Mouse (Mus musculus): ENCODE data around the gene Slc45a2. TPM values are rescaled to one million over a fixed set of nuclear protein-coding genes. Genes with fewer than 3 reads are reported as not detected.

Slc45a2 gene
- total RNA-seq (2018; cell fraction: chromatin; rRNA removed), result not detected
- not detected for total RNA-seq (2018; cell fraction: cytosol; rRNA removed)
- total RNA-seq (2018; cell fraction: nucleus; rRNA removed), result not detected
- polyA plus RNA-seq (2018), result not detected in 3 replicates

GRCm38 (mm10) chr15:11000421-11000820 is at the start of gene Slc45a2:
Gene Slc45a2, plus strand, starts transcription at chr15:11000721.
- Histone ChIP-seq H3K27ac (no peak within 1 kb of the TSS), H3K79me2 (ENCODE audit: inconsistent target) (no peaks in the 10 kb centered on the region), H3K36me3 (ENCODE audit: inconsistent target) (no peaks in the 10 kb centered on the region), H3K4me3 (ENCODE audit: inconsistent target) (no peak within 1 kb of the TSS)
- 96% methylated on average over 7 of the region's 7 CpGs for WGBS (ENCODE audit: missing documents)

- no peak within 1 kb of the TSS for H3K4me3 ChIP-seq (ENCODE audit: inconsistent target)
- H3K27ac ChIP-seq, result no peak within 1 kb of the TSS
- no peaks in the 10 kb centered on the region for H3K79me2 ChIP-seq (ENCODE audit: inconsistent target)
- WGBS (ENCODE audit: missing documents), result 83% methylated on average over 23 of the region's 23 CpGs
- no peaks in the 10 kb centered on the region for H3K36me3 ChIP-seq (ENCODE audit: inconsistent target)
Observed at GRCm38 (mm10) chr15:10951951-10952759, 48.4 kb upstream of the Slc45a2 start, which contains the start of gene C1qtnf3. Gene C1qtnf3, plus strand, starts transcription at chr15:10952332.

- H3K36me3 ChIP-seq (ENCODE audit: inconsistent target), result no peaks in the 10 kb centered on the region
- H3K4me3 ChIP-seq (ENCODE audit: inconsistent target), result no peak overlapping the region
- no peak overlapping the region for H3K27ac ChIP-seq
- WGBS (ENCODE audit: missing documents), result 67% methylated on average over 4 of the region's 4 CpGs
- no peaks in the 10 kb centered on the region for H3K79me2 ChIP-seq (ENCODE audit: inconsistent target)
Observed at GRCm38 (mm10) chr15:10952760-10953305, 47.7 kb upstream of the Slc45a2 start.

GRCm38 (mm10) chr15:10953465-10953864 is 47.1 kb upstream of the Slc45a2 start:
- H3K36me3 ChIP-seq (ENCODE audit: inconsistent target), result no peaks in the 10 kb centered on the region
- 0% methylated on average over 1 of the region's 1 CpGs for WGBS (ENCODE audit: missing documents)
- no peak overlapping the region for H3K4me3 ChIP-seq (ENCODE audit: inconsistent target)
- H3K27ac ChIP-seq, result no peak overlapping the region
- no peaks in the 10 kb centered on the region for H3K79me2 ChIP-seq (ENCODE audit: inconsistent target)

- H3K79me2 ChIP-seq (ENCODE audit: inconsistent target), result no peaks in the 10 kb centered on the region
- H3K27ac ChIP-seq, result no peak overlapping the region
- no peaks in the 10 kb centered on the region for H3K36me3 ChIP-seq (ENCODE audit: inconsistent target)
- WGBS (ENCODE audit: missing documents), result 87% methylated on average over 6 of the region's 6 CpGs
- H3K4me3 ChIP-seq (ENCODE audit: inconsistent target), result no peak overlapping the region
Observed at GRCm38 (mm10) chr15:10954381-10955016, 46.0 kb upstream of the Slc45a2 start.

- 45% methylated on average over 5 of the region's 5 CpGs for WGBS (ENCODE audit: missing documents)
Observed at GRCm38 (mm10) chr15:10955156-10955555, 45.4 kb upstream of the Slc45a2 start.

GRCm38 (mm10) chr15:10956706-10957105 is 43.8 kb upstream of the Slc45a2 start:
- Histone ChIP-seq H3K79me2 (ENCODE audit: inconsistent target) (no peaks in the 10 kb centered on the region), H3K4me3 (ENCODE audit: inconsistent target) (no peak overlapping the region), H3K36me3 (ENCODE audit: inconsistent target) (no peaks in the 10 kb centered on the region), H3K27ac (no peak overlapping the region)
- 76% methylated on average over 3 of the region's 3 CpGs for WGBS (ENCODE audit: missing documents)

More at GRCm38 (mm10) chr15:10955156-10955555, 45.4 kb upstream of the Slc45a2 start:
- Histone ChIP-seq H3K36me3 (ENCODE audit: inconsistent target) (no peaks in the 10 kb centered on the region), H3K4me3 (ENCODE audit: inconsistent target) (no peak overlapping the region), H3K79me2 (ENCODE audit: inconsistent target) (no peaks in the 10 kb centered on the region), H3K27ac (no peak overlapping the region)

GRCm38 (mm10) chr15:10959277-10960026 is 41.1 kb upstream of the Slc45a2 start:
- no peaks in the 10 kb centered on the region for H3K36me3 ChIP-seq (ENCODE audit: inconsistent target)
- H3K27ac ChIP-seq, result no peak overlapping the region
- WGBS (ENCODE audit: missing documents), result 95% methylated on average over 15 of the region's 15 CpGs
- H3K4me3 ChIP-seq (ENCODE audit: inconsistent target), result no peak overlapping the region
- no peaks in the 10 kb centered on the region for H3K79me2 ChIP-seq (ENCODE audit: inconsistent target)

- WGBS (ENCODE audit: missing documents), result 96% methylated on average over 5 of the region's 5 CpGs
- Histone ChIP-seq H3K27ac (no peak overlapping the region), H3K79me2 (ENCODE audit: inconsistent target) (no peaks in the 10 kb centered on the region), H3K4me3 (ENCODE audit: inconsistent target) (no peak overlapping the region), H3K36me3 (ENCODE audit: inconsistent target) (no peaks in the 10 kb centered on the region)
Observed at GRCm38 (mm10) chr15:10960267-10960666, 40.3 kb upstream of the Slc45a2 start.

- 89% methylated on average over 2 of the region's 2 CpGs for WGBS (ENCODE audit: missing documents)
- Histone ChIP-seq H3K36me3 (ENCODE audit: inconsistent target) (no peaks in the 10 kb centered on the region), H3K27ac (no peak overlapping the region), H3K4me3 (ENCODE audit: inconsistent target) (no peak overlapping the region), H3K79me2 (ENCODE audit: inconsistent target) (no peaks in the 10 kb centered on the region)
Observed at GRCm38 (mm10) chr15:10962601-10963000, 37.9 kb upstream of the Slc45a2 start.

- Histone ChIP-seq H3K36me3 (ENCODE audit: inconsistent target) (no peaks in the 10 kb centered on the region), H3K79me2 (ENCODE audit: inconsistent target) (no peaks in the 10 kb centered on the region), H3K27ac (no peak overlapping the region), H3K4me3 (ENCODE audit: inconsistent target) (no peak overlapping the region)
- WGBS (ENCODE audit: missing documents), result 88% methylated on average over 3 of the region's 3 CpGs
Observed at GRCm38 (mm10) chr15:10969439-10969838, 31.1 kb upstream of the Slc45a2 start.

GRCm38 (mm10) chr15:10970777-10971176 is 29.7 kb upstream of the Slc45a2 start:
- WGBS (ENCODE audit: missing documents), result 90% methylated on average over 5 of the region's 5 CpGs
- no peaks in the 10 kb centered on the region for H3K79me2 ChIP-seq (ENCODE audit: inconsistent target)
- H3K27ac ChIP-seq, result no peak overlapping the region
- H3K4me3 ChIP-seq (ENCODE audit: inconsistent target), result no peak overlapping the region
- no peaks in the 10 kb centered on the region for H3K36me3 ChIP-seq (ENCODE audit: inconsistent target)

- Histone ChIP-seq H3K27ac (no peak overlapping the region), H3K79me2 (ENCODE audit: inconsistent target) (no peaks in the 10 kb centered on the region), H3K36me3 (ENCODE audit: inconsistent target) (no peaks in the 10 kb centered on the region), H3K4me3 (ENCODE audit: inconsistent target) (no peak overlapping the region)
Observed at GRCm38 (mm10) chr15:10977151-10977550, 23.4 kb upstream of the Slc45a2 start.

- Histone ChIP-seq H3K4me3 (ENCODE audit: inconsistent target) (peak overlapping the region; percentile 33; the same call in 1 of the 2 replicates), H3K27ac (no peak overlapping the region), H3K36me3 (ENCODE audit: inconsistent target) (no peaks in the 10 kb centered on the region), H3K79me2 (ENCODE audit: inconsistent target) (no peaks in the 10 kb centered on the region)
- WGBS (ENCODE audit: missing documents), result 80% methylated on average over 2 of the region's 2 CpGs
Observed at GRCm38 (mm10) chr15:10980712-10981111, 19.8 kb upstream of the Slc45a2 start.
